ENCODE assay signal across 21 mouse cellular contexts in the genomic region with DNA sequence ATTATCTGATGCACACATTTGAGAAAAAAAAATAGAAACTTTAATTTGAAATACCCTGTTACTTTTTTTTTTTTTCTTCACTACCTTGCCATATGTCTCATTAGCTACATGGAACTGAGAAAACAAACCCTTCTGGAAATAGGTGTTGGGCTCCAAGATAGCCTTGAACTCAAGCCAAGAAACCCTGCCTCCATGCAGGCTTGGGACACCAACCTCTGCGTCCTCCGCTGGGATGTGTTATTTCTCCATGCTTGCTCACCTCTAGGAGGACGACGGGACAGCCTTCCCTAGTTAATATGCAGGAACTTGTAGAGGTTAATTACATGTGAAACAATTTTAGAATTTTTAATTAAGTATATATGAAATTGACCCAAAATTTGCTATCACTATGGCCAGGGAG.
DNase-seq lines count a peak whose midpoint lies in the region; TF ChIP-seq lines count a peak whose summit lies in the region.
"Had no signal": no experiment of that assay in that cellular context is flagged by ENCODE, and none has a peak within 500 bp of the region (broad histone marks: within the 10 kb centered on the region; RNA-seq: fewer than 3 reads in every experiment).

No protein-coding gene starts in this region.

- peak overlapping the region; percentile 2; the same call in 1 of the 2 replicates for H3K27ac ChIP-seq in heart, adult 2 months
- H3K27ac ChIP-seq: embryonic facial prominence, embryonic 15.5 days; forebrain, embryonic 10.5 days; gastrocnemius, adult 2 months; heart, embryonic 10.5 days; hindbrain, embryonic 12.5 days had no signal

- peaks cover 3% of the 10 kb centered on the region for H3K4me1 ChIP-seq in heart, adult 2 months (ENCODE audit: control insufficient read depth, insufficient read depth, low read length)
- H3K4me1 ChIP-seq: embryonic facial prominence, embryonic 15.5 days; forebrain, embryonic 10.5 days; heart, embryonic 10.5 days; hindbrain, embryonic 12.5 days had no signal

- peak; percentile 50 for DNase-seq in adrenal gland, postnatal 10 days
- no peak for DNase-seq in adrenal gland, postnatal 4 days (ENCODE audit: low spot score in 2 of 2)
- peak; percentile 16 to 59 for DNase-seq in cerebellum, postnatal 14 days
- no peak for DNase-seq in cerebellum, adult 8-10 months
- DNase-seq in heart, adult 2 months, result no peak
- DNase-seq in heart, adult 8-10 months (ENCODE audit: low spot score), result no peak
- DNase-seq in ovary, adult 18-20 months (ENCODE audit: low spot score), result peak; percentile 28
- no peak for DNase-seq in ovary, postnatal 14 days (ENCODE audit: low spot score)
- DNase-seq: adrenal gland, postnatal 25 days; B cell, adult 2 months; embryo, embryonic 11 days; gastrocnemius, adult 2 months; gastrocnemius, postnatal 25 days; heart, postnatal 10 days; heart, postnatal 4 days had no signal

- TF ChIP-seq POLR2A in heart, adult 2 months (IDR thresholded peaks at IDR 0.05; ENCODE audit: insufficient read depth, low read depth, low read length), result no peak

- H3K79me2 ChIP-seq in heart, adult 2 months (replicated peaks; ENCODE audit: control insufficient read depth, insufficient read depth, low read length), result no peaks in the 10 kb centered on the region

- H3K36me3 ChIP-seq in heart, adult 2 months (ENCODE audit: control insufficient read depth, insufficient read depth, low read length), result peaks cover 18% of the 10 kb centered on the region
- H3K36me3 ChIP-seq: embryonic facial prominence, embryonic 15.5 days; forebrain, embryonic 10.5 days; G1E; heart, embryonic 10.5 days; hindbrain, embryonic 12.5 days had no signal

- H3K9ac ChIP-seq in heart, adult 2 months (ENCODE audit: low read depth, low read length), result no peak overlapping the region
- H3K9ac ChIP-seq: embryonic facial prominence, embryonic 15.5 days; hindbrain, embryonic 12.5 days had no signal

- intact Hi-C loops in heart, adult 2 months (cut with DNase I), result no loop called here

- no peak for TF ChIP-seq EP300 in heart, adult 2 months (IDR thresholded peaks at IDR 0.05; ENCODE audit: insufficient read depth, low read depth, low read length)

- H3K27me3 ChIP-seq in heart, adult 2 months (ENCODE audit: control insufficient read depth, insufficient read depth, low read length), result no peaks in the 10 kb centered on the region
- H3K27me3 ChIP-seq: embryonic facial prominence, embryonic 15.5 days; hindbrain, embryonic 12.5 days had no signal

- no peak overlapping the region for H3K4me3 ChIP-seq in heart, adult 2 months
- H3K4me3 ChIP-seq: embryonic facial prominence, embryonic 15.5 days; erythroblast, embryonic 14.5 days; forebrain, embryonic 10.5 days; gastrocnemius, adult 2 months; heart, embryonic 10.5 days; hindbrain, embryonic 12.5 days had no signal

- 68% methylated on average over 4 of the region's 4 CpGs for WGBS in heart, adult 2 months

- peak; percentile 36 for TF ChIP-seq CTCF in heart, adult 2 months (IDR thresholded peaks at IDR 0.05)

Comparison
In these comparisons a context has a peak if more than half of its experiments do, and no peak if none do; other contexts are left out.
1. DNase-seq: peak in adrenal gland, postnatal 10 days (single experiment), cerebellum, postnatal 14 days (2 of 2) and ovary, adult 18-20 months (single experiment); none in adrenal gland, postnatal 4 days (0 of 2), cerebellum, adult 8-10 months (single experiment), heart, adult 2 months (0 of 2), heart, adult 8-10 months (single experiment) and ovary, postnatal 14 days (single experiment).